Mouse (Mus musculus) cerebellum, adult 2 months (tissue): ENCODE results near the gene Poc1a.

ENCODE experiments used
- CTCF ChIP-seq: fragments of 200-500 bp; IDR thresholded peaks from 2 replicates; pipeline ENCODE4 v1.5.1; 2011; ENCODE audit warnings: low read depth, mild to moderate bottlenecking, control low read depth, low read length, moderate library complexity, borderline replicate concordance; ENCODE audit not compliant: insufficient read depth
- POLR2A ChIP-seq: fragments of 200-500 bp; IDR thresholded peaks from 2 replicates; pipeline ENCODE4 v1.6.1; 2011; ENCODE audit warnings: low read length, control low read depth, borderline replicate concordance; ENCODE audit not compliant: insufficient read depth

- TF ChIP-seq POLR2A (no peak), CTCF (no peak)
These were observed 116.9 kb downstream of the Poc1a start for GRCm38 (mm10) chr9:106397733-106398132.
